Mouse (Mus musculus) urinary bladder, postnatal 10 days (tissue): ENCODE measurements around the gene Drosha.
"Not testable (repeated sequence)": the region's sequence is repeated elsewhere in the genome, so short reads cannot be mapped to it uniquely, and the experiment has no call there.

Experiments used
- DNase-seq: peaks from one replicate; pipeline ENCODE4 v3.0.0; 2022; ENCODE audit warnings: low spot score

Gene Drosha

GRCm38 (mm10) chr15:12824197-12824952 is at the start of gene Drosha, which contains the start of gene 6030458C11Rik:
Gene Drosha (plus strand): TSS chr15:12824815.
Gene 6030458C11Rik (minus strand): TSS chr15:12824649.
- peak; percentile 97 for DNase-seq

GRCm38 (mm10) chr15:12781296-12781695 is 43.3 kb upstream of the Drosha start:
- DNase-seq = no peak

DNA sequence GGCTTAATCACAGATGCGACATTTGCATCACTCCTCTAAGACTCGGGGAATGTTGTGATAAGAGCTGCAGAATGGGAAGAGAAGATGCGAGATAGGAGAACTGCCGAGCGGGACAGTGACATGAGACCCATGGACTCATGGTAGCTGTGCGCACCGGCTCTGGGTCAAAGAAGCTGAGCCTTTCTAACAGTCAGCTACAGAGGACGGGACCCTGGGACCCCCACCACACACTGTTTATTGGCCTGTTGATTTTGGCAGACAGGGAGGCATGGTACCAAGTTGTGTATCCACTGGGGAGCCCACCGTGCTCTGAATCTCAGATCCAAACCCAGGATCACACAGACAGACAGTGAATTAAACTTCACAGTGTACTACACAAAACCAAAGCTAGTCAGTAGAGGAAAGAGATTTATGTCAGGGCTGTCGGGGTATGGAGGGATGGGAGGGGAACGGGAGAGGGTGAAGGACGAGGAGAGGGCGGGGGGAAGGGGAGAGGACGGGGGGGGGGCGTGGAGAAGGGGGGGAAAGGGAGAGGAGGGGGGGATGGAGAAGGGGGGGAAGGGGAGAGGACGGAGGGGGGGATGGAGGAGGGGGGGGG is 42.8 kb upstream of the Drosha start:
- DNase-seq = no peak

GRCm38 (mm10) chr15:12788536-12788935 is 36.1 kb upstream of the Drosha start:
- no peak for DNase-seq

GRCm38 (mm10) chr15:12789406-12789867 is 35.2 kb upstream of the Drosha start:
- no peak for DNase-seq

GRCm38 (mm10) chr15:12794311-12794710 is 30.3 kb upstream of the Drosha start:
- DNase-seq = no peak

DNA sequence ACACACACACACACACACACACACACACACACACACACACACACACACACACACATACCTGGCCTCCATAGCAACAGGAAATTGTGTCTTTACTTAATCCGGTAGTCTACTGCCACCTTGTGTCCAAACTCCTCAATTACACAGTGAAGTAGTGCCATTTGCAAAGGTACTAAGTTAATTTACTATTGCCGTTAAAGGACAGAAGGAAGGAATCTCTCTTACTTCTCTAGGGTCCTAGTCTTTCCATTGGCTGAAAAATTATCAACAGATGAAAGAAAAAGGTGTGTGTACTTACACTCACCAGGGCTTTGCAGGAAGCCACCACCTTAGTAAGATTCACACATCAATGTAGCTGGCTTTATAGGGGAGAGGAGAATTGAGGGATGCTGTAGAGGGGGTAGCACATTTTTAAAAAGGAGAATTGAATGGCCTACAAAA is 29.1 kb upstream of the Drosha start:
- DNase-seq = no peak

DNA sequence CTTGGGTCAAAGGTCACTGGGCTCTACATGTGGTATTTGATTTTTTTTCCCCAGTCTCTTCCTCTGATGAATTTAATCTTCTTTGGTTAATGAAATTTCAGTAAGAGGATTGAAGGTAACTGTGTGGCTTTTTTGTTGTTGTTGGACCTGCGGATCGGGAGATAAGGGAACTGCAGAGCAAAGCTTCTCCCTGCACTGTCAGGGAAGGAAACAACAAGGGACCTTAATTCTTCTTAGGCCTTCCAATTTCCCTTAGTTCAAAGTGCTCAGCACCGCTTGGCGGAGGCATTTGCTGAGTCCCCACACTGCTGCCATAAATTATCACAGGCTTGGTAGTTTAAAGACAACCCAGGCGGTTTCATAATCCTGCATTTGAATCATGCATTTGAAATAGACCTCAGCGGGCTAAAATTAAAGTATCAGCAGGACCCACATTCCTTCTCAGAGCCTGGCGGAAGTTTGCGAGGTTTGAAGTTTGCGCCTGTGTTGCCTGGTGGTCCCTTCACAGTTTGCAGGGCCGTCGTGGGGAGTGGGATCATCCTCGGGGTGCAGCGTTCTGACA is 28.6 kb upstream of the Drosha start:
- no peak for DNase-seq

GRCm38 (mm10) chr15:12798043-12798442 is 26.6 kb upstream of the Drosha start:
- no peak for DNase-seq

DNA sequence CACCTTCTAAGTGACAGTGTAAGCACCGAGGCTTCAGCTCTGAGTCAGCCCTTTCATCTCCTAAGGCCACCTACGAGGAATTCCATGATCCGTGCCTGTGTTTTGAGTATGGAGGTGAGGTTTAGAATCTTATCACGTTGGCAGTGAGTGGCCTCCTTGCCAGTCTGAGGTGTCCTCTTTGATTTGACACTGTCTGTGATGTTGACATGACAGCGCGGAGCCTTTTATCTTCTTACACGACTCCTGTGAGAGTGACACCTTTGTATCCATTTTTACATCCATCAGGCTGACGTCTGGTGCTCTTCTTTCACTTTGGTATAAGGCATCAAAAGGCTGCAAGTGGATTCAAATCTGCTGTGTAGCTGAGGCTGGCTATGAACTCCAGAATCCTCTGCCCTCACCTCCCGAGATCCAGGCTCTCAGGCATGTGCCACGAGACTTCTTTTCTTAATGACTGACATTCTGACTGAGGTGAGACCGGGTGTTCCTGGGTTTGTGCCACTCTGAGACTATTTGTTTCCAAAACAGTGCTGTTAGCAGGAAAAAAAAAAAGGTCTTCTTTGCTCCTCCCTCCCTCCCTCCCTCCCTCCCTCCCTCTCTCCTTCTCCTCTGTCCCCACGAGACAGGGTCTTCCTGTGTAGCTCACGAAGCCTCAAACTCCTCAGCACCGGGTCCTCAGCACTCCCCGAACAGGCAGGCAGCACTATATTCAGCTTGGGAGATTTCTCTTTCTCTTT is 24.0 kb upstream of the Drosha start:
- DNase-seq = no peak

DNA sequence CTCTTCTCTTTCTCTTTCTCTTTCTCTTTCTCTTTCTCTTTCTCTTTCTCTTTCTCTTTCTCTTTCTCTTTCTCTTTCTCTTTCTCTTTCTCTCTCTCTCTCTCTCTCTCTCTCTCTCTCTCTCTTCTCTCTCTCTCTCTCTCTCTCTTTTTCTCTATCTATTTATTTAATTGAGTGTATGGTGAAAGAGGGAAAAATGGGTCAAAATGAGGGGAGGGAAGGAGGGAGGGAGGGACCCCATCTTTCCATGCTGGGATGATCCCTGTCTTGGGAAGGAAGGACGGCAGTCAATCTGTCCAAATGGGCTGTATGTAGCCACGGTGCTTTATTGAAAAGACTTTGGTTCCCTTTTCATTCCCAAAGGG is 23.5 kb upstream of the Drosha start:
- not testable (repeated sequence) for DNase-seq

GRCm38 (mm10) chr15:12805071-12805470 is 19.5 kb upstream of the Drosha start:
- no peak for DNase-seq

DNA sequence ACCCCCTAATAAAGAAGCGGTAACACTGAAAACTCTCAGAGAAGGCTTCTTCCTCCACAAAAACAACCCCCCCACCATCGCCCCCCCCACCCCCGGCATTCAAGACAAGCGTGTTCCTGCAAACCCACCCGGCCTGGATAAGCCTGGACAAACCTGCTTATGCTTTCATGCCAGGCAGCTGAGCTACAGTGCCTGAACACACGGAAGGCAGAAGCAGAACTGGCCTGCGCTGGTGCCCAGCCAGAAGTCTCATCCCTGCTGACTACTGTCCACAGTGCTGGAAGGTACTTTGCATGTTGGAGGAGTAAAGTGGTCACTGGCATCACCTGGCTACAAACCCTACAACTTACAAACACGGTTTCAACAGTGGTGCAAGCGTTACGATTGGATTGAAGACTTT is 17.5 kb upstream of the Drosha start:
- DNase-seq = no peak

DNA sequence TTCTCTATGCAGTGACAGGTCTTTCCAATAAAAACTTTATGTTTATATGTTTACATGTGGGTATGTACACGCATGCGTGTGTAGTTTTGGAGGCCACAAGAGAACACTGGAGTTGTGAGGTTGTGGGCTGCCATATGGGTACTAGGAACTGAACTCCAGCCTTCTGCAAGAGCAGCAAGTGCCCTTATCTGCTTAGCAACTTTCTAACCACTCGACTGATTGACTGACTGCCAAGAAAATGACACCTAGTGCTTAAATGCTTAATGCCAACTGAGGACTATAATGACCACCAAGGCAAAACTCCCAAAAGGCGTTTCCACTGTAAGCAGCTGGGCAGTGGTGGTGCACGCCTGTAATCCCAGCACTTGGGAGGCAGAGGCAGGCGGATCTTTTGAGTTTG is 15.3 kb upstream of the Drosha start:
- DNase-seq = no peak

DNA sequence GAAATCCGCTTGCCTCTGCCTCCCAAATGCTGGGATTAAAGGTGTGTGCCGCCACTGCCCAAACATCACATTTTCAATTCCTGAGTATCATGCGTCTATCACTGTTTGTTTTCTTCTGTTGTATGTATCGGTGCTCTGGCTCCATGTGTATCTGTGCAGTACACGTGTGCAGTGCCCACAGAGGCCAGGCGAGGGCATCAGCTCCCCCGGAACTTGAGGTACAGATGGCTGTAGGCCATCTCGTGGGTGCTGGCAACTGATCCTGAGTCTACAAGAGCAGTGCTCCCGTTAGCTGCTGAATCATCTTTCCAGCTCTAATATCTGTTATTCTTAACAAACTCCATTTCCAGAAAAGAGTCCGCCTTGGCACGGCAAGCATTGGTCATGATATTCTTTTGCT is 12.0 kb upstream of the Drosha start:
- no peak for DNase-seq

DNA sequence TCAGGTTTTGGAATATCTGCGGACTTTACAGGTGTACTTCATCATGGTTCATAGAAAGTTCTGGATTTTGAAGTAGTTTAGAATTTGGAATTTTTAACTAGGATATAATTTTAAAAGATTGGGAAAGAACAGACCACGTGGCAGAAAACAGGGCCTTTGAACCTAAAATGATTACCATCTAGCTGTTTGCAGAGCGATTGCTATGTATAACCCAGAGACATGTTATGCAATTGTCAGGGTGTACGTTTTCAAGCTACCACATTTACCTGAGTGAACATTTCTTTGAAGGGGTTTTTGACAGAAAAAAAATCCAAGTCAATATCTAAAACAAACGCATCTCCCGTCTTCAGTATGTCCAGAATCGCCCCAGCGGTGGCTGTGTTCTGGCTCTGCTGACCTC is 7.0 kb upstream of the Drosha start:
- no peak for DNase-seq

DNA sequence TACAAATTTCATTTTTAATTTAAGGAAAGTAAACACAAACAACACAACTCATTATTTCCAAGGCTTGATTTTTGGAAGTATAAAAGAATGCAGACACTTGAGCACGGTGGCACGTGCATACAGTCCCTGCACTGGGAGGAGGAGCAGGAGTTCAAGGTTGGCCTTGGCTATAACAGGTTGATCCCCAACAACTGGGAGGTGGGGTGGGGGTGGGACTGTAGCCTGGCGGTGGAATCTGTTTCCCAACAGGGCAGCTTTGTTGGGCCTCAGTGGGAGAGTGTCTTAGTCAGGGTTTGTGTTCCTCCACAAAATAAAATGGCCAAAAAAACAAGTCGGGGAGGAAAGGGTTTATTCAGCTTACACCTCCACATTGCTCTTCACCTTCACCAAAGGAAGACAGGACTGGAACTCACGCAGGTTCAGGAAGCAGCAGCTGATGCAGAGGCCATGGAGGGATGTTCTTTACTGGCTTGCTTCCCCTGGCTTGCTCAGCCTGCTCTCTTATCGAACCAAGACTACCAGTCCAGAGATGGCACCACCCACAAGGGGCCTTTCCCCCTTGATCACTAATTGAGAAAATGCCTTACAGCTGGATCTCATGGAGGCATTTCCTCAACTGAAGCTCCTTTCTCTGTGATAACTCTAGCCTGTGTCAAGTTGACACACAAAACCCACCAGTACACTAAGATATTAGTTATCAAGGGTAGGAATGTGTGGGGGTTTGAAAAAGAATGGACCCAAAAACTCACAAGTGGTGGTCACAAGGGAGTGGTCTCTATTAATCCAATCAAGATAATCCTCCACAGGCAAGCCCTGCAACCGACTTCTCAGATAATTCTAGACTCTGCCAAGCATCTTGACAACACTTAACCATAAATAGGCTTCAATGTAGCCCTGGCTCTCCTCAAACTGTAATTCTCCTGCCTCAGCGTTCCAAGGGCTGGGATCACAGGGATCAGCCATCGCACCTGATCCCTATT is 1.9 kb upstream of the Drosha start:
- DNase-seq = no peak

DNA sequence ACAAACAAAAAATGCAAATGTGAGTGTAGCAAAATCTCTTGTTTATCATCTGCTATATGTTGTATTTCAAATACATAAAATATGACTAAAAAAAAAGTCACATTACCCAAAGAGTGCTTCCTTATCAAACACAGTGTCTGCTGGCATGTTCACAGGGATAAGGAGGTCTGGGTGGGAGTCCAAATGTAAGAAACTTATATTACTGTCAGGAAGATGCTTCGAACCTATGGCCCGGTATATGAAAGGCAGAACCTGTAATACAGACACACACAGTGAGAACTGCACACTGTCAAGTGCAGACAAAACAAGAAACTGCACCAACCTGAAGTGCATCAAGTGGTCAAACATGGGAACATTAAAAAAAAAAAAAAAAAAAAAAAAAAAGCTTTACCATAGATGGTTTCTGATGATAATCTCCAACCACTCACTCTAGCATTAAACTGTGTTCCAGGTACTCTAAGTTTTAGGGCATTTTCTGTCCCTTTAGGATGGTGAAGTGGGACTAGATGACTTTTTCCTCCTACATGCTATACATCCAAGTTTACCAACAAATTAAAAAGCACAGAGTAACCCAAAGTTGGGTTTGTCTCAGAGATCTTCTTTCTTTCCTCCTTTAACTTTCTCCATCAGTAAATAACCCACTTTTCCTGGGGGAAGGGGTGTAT is 1.0 kb upstream of the Drosha start:
- no peak for DNase-seq

DNA sequence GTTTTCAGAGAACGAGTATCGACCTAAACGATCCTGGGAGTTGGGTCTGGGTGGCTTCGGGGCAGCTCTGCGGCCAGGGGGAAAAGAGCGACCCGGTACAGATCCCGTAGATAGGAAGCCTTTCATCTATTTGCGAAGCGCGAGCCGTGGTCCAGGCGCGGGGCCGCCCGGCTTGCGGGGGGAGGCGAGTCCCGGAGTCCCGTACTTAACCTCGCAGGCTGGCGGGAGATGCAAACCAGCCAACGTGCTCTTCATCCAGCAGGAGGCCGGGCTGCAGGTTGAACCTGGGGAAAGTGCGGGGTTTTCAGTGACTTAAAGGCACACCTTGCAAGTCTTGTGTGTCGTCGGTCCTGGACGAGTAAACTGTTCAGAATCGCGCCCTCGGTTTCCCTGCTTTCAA is 350 bp downstream of the Drosha start:
- DNase-seq = no peak

DNA sequence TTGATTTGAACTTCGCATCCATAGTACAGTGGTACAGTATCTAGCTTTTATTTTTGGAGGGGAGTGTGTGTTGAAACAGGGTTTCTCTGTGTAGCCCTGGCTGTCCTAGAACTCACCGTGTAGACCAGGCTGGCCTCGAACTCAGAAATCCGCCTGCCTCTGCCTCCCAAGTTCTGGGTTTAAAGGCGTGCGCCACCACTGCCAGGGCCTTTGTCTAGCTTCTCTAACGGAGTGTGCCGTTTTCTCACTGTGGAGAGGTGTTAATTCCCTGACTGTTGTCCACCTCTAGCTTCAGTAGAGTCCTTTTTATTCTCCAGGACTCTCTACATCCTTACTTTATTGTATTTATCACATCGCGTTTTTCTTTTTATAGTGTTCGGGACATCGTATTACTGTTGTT is 793 bp downstream of the Drosha start:
- DNase-seq = no peak

DNA sequence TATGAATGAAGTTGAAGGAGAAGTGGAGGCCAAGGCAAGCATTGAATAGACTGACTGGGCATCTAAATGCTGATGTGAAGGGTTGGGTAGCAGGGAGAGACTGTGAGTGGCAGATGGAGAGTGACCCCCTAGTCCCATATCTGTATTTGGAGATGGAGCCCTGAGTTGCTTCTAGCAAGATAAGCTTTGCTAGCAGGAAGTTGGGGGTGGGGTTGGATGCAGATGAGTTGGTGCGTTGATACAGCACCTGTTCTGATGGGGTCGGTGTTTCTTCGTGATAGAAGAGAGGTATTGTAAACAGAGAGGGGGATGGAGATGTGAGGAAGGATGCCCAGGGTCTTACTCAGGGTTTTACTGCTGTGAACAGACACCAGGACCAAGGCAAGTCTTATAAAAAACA is 5.3 kb downstream of the Drosha start:
- DNase-seq = no peak
